Mouse (Mus musculus) cortical plate, adult 2 months (tissue): ENCODE results near the gene Ralgapa2. TPM values are rescaled to one million over a fixed set of nuclear protein-coding genes. Genes with fewer than 3 reads are reported as not detected.

Experiments used
- H3K27ac ChIP-seq: fragments of 200-500 bp; 2 replicates; pipeline ENCODE4 v1.5.1; 2012; ENCODE audit warnings: low read length, control low read depth, inconsistent platforms; ENCODE audit not compliant: insufficient read depth
- H3K4me1 ChIP-seq: fragments of 200-500 bp; 2 replicates; pipeline ENCODE4 v1.6.1; 2011; ENCODE audit warnings: low read length; ENCODE audit not compliant: control insufficient read depth, insufficient read depth
- H3K4me3 ChIP-seq: fragments of 200-500 bp; 2 replicates; pipeline ENCODE4 v1.5.1; 2011; ENCODE audit warnings: mild to moderate bottlenecking, low read length, control low read depth; ENCODE audit not compliant: insufficient read depth
- CTCF ChIP-seq: fragments of 200-500 bp; IDR thresholded peaks from 2 replicates; pipeline ENCODE4 v1.5.1; 2011; ENCODE audit warnings: mild to moderate bottlenecking, control low read depth, low read length; ENCODE audit not compliant: insufficient read depth; ENCODE audit errors: extremely low read depth
- POLR2A ChIP-seq: fragments of 200-500 bp; IDR thresholded peaks from 2 replicates; pipeline ENCODE4 v1.6.1; 2011; ENCODE audit warnings: mild to moderate bottlenecking, low read length, control low read depth; ENCODE audit not compliant: insufficient read depth; ENCODE audit errors: extremely low read depth
- polyA plus RNA-seq: library from polyadenylated mRNA; depleted of rRNA; stranded (reverse); fragments of >200 nt; gene quantifications from 2 replicates; pipeline ENCODE4 v1.2.3, GENCODE M21; 2012

Ralgapa2 gene
- polyA plus RNA-seq, 1 experiment, result 9.9 TPM

DNA sequence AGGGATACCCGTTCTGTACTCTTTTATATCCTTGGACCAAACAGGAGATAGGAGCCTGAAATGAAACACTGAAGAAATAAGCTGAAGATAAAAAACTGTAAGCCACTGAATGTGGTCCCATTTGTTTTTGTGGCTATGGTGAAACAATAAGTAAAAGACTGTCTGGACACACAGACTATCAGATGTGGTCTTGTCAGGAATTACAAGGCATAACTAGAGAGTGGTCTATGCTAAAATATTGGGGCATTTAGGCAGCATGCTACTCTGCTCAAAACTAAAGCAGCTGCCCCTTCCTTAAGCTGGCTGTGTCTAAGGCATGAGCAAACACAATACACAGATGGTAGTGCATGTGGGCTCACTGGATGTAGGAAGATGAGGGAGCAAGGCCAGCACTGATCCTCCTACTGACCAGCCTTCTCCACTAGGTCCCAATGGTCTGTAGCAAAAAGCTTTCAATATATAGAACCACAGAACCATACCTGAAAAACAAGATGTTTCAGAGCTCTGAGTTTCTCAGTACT lies 211.6 kb downstream of the Ralgapa2 start:
- no peak overlapping the region for H3K27ac ChIP-seq
- no peak for TF ChIP-seq CTCF
- TF ChIP-seq POLR2A, result no peak

DNA sequence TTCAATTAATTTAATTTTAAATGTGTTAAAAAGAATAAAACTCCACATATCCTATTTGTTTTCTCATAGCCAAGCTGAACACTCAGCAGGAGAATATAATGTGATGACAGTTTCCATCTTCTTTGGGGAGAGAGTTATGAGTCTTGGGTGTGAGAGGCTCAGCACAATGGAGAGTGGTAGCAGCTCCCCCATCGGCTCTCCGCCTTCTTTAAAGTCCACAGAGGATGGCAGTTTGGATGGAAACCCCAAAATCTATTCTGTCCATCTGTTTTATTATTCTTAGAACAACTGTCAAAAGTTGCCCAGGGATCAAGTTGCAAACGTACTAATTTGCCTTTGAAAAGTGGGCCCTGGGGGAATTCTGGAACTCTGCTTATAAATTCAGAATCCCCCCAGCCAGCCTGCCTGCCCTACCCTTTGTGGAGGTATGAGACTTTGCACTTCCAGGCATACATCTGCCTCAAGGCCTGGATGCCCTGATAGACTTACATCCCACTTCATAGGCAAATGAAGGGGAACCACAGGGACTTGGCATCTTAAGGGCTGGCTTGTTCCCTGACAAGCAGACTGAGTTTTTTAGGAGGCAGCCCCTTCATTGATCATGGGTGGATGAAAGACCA lies 212.2 kb downstream of the Ralgapa2 start:
- H3K27ac ChIP-seq, result no peak overlapping the region
- H3K4me1 ChIP-seq, result no peaks in the 10 kb centered on the region
- no peak for TF ChIP-seq POLR2A
- TF ChIP-seq CTCF, result no peak
- no peak overlapping the region for H3K4me3 ChIP-seq

More for the DNA sequence above, 211.6 kb downstream of the Ralgapa2 start:
- Histone ChIP-seq H3K4me3 (no peak overlapping the region), H3K4me1 (no peaks in the 10 kb centered on the region)

DNA sequence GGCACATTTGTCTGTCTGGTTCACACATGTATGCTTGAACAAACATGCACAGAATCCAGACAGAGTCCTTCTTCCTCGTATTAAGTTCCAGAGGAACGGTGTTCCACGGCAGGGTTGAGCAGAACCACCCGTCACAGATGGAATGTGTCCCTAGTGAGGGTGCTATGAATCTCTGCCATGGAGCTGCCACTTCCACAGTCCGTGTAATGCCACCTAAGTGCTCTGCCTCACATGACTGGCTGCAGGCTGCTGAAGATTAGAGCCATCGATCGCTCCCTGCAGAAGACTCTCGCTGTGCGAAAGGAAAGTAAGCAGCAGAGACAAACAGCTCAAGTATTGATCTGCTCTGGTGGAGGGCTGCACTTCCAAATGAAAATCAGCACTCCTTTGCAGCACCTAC lies 218.6 kb downstream of the Ralgapa2 start:
- peaks cover 5% of the 10 kb centered on the region for H3K4me1 ChIP-seq
- TF ChIP-seq POLR2A (no peak), CTCF (no peak)
- no peak overlapping the region for H3K27ac ChIP-seq
- no peak overlapping the region for H3K4me3 ChIP-seq

DNA sequence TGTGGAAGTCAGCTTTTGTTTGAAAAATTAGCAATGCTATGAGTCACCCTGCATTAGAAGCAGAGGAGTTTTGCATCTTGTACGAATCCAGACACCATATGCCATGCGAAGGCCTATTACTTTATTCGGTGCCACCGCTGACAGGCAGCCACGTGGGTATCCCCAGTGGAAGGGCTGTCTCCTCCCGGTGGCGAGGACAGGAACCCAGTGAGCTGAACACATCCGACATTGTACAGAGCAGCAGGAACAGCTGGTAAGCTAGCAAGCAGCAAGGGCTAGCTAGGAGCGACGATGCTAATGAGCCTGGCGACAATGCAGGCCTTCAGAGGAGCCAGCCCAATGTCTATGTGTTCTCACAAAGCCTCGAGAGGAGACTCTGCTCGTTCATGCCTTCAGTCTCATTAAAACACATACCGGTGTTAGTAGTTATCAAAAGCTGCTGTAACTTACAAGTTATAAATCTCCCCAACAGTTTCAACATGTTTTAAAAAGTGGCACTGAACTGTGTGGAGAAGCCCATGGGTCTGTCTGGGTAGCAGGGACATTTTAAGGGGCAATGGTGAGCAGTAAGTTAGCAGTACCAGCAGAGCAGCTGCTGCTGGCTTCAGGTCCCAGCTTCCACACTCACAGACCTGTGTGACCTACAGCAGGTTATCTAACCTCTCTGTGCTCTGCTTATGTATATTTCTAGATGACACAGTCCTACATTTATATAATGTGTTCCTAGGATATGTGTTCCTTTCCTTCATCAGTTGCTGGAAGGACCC lies 221.1 kb downstream of the Ralgapa2 start:
- Histone ChIP-seq H3K4me1 (peaks cover 5% of the 10 kb centered on the region), H3K4me3 (no peak overlapping the region), H3K27ac (no peak overlapping the region; the same call in 1 of the 2 replicates)
- TF ChIP-seq POLR2A (no peak), CTCF (no peak)

DNA sequence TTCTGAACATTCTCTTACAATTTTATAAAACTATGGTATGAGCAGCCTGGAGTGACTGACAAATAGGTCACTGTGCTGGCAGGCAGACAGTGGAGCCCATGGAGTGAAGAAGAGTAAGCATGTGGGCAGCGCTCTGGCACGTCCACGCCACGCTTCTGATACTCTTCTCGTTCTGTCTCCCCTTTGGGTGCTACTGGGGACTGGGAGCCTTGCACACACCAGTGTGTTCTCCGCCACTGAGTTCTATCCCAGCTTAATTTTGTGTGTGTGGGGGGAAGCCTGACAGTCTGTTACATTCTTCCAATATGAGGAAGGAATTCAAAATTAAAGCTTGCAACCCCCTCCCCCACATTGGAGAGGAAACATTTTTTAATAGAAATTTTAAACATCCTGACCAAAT lies 221.8 kb downstream of the Ralgapa2 start:
- Histone ChIP-seq H3K4me3 (no peak overlapping the region), H3K4me1 (peaks cover 5% of the 10 kb centered on the region), H3K27ac (no peak overlapping the region)
- TF ChIP-seq CTCF (no peak), POLR2A (no peak)

DNA sequence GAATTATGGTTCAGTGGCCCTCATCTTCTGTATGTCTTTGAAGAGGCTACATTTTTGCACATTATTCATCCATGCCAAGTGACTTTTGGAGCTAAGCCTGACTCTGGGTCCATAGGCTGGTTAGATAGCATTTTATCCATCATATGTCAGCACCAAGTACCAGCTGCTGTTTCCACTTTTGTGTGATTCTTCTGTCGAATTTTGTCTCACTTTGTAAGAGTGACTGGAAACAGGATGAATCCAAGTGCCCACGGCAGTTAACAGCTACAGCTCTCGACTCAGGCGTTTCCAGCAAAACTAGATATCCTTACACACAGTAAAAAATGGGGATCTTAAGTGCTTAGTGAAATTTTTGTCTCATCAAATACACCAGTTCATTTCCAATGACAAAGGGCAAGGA lies 222.8 kb downstream of the Ralgapa2 start:
- Histone ChIP-seq H3K27ac (no peak overlapping the region), H3K4me3 (no peak overlapping the region), H3K4me1 (peaks cover 5% of the 10 kb centered on the region)
- TF ChIP-seq POLR2A (no peak), CTCF (no peak)

DNA sequence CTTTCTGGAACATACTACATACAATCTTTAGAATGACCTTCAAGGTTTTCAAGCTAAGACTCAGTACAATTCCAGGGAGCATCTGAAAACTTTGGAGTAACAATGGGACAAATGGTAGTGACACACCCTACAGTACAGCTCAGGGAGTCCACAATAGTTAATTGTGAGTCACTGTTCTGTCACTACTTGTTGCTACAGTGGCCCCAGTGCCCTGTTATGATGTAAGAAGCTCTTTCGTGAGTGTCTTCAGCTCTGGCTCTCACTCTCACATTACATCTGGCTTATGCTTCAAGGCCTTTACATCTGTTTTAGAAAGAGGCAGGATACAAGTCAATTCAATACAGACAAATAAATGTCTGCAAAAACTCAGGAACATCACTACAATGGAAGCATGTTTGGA lies 223.8 kb downstream of the Ralgapa2 start:
- Histone ChIP-seq H3K4me1 (peaks cover 5% of the 10 kb centered on the region), H3K27ac (no peak overlapping the region), H3K4me3 (no peak overlapping the region)
- TF ChIP-seq POLR2A (no peak), CTCF (no peak)

DNA sequence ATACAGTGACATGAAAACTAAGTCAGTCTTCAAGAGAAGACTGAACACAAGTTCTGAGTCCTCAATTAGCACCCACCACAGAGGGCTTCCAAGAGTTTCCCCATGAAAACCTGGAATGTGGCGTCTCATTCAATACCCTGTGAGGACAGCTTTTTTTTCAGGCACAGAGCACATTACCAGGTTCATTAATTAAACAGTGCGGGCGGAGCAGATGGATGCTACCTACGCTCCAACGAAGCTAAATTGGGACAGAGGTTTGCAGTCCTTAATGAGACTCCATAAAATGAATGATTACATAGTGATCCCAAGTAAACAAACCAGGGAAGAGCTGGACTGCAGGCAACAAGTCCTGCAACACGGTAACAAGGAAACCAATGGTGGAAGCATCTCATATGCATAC lies 224.6 kb downstream of the Ralgapa2 start:
- H3K27ac ChIP-seq, result no peak overlapping the region
- TF ChIP-seq CTCF (no peak), POLR2A (no peak)
- H3K4me1 ChIP-seq, result peaks cover 5% of the 10 kb centered on the region
- no peak overlapping the region for H3K4me3 ChIP-seq

DNA sequence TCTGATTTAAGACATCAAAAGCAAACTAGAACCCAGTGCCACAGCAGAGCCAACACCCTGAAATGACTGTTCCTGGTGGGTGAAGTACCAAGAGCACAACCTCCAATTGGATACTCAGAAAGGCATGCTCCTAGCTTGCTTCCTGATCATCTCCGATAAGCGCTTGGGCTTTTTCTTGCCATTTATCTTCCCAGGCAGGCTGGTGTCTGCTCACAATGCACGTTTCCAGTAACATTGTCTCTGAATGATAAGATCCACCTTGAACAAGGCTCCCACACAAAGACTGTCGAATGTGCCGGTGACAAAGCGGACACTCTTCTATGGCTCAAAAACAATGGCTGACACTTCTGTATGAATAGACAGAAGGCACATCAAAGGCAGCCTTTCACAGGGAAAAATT lies 230.8 kb downstream of the Ralgapa2 start:
- Histone ChIP-seq H3K27ac (no peak overlapping the region), H3K4me3 (no peak overlapping the region), H3K4me1 (peaks cover 4% of the 10 kb centered on the region)
- no peak for TF ChIP-seq POLR2A
- no peak for TF ChIP-seq CTCF

DNA sequence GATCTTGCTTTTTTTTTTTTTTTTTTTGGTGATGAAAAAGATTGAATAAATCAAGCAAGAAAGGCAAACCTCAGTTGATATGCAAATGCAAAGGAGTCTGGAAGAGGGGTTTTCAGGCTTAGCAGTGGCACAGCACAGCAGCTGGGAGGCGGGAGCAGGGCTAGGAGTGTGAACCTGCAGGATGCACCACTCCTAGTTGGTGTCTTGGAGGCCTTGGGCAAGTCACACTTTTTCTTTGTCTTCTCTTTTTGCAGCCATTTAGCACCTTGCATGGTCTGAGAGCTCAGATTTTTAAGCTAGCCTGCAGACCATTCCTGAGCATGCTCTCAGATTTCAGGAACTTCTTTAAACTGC lies 231.2 kb downstream of the Ralgapa2 start:
- no peak overlapping the region for H3K4me3 ChIP-seq
- peaks cover 4% of the 10 kb centered on the region for H3K4me1 ChIP-seq
- no peak for TF ChIP-seq POLR2A
- TF ChIP-seq CTCF, result no peak
- H3K27ac ChIP-seq, result no peak overlapping the region
